ENCODE assay signal across 8 mouse cellular contexts in the genomic region with DNA sequence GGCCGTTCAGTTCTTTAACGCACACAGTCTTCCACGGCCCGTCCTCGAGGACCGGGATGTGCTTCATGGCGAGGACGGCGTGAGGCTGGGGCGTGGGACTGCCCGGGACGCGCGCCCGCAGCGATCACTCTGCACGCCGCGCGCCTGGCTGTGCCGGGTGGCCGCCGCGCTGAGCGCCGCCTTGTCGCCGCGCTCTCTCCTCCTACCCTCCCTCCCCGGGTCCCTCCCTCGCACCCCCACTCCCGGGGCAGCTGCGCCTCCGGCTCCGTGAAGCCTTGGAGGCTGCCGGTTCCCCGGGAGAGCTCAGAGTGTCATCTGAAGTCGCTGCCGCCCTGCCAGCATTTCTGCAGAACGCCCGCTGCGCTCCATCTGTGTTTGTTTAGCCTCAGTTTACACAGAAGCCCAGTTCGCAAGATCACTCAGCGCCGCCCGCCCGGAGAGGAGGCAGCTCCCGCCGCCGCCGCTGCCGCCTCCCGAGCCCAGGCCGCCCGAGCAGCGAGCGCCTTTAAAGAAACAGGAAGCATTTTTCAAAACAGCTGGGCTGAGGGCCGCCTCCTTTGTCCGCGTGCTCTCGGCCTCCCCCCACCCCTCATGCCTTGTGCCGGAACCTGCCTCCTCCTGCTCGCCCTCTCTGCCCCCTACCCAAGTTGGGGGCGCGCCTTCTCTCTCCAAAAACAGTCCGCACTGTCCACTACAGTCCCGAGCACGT. TPM values are rescaled to one million over a fixed set of nuclear protein-coding genes. Genes with fewer than 3 reads are reported as not detected.
A peak's percentile ranks its signal among the peaks of the same experiment; 100 is the strongest.
DNase-seq lines count a peak whose midpoint lies in the region; ATAC-seq lines count a peak whose summit lies in the region.

A gene (minus strand): TSS at position 480 of the 709 bp plus-strand sequence.

- peak within 1 kb of the TSS; percentile 47; the same call in 1 of the 2 replicates for H3K27ac ChIP-seq in hindbrain, embryonic 14.5 days

- ATAC-seq in erythroblast, adult 5-6 weeks (replicated peaks; ENCODE audit: low FRiP score, poor library complexity, severe bottlenecking) = no peak
- ATAC-seq in hindbrain, embryonic 14.5 days (ENCODE audit: low FRiP score) = peak; percentile 32; the same call in 1 of the 2 replicates

- intact Hi-C loops in left cerebral cortex, postnatal 4 days (cut with DNase I) = loop anchor here (5.0 kb wide), 1 partner anchor 48 kb away; no protein-coding TSS in a partner anchor

- no peaks in the 10 kb centered on the region for H3K36me3 ChIP-seq in erythroblast, embryonic 14.5 days (ENCODE audit: control insufficient read depth)
- no peaks in the 10 kb centered on the region for H3K36me3 ChIP-seq in hindbrain, embryonic 14.5 days (replicated peaks; ENCODE audit: control insufficient read depth, insufficient read depth)

- H3K4me2 ChIP-seq in hindbrain, embryonic 14.5 days (replicated peaks) = peak within 1 kb of the TSS; percentile 99

- under 1% methylated on average over 67 of the region's 68 CpGs for WGBS in hindbrain, embryonic 14.5 days

- H3K4me1 ChIP-seq in erythroblast, embryonic 14.5 days (ENCODE audit: control insufficient read depth) = no peaks in the 10 kb centered on the region; the same call in 1 of the 2 replicates
- H3K4me1 ChIP-seq in hindbrain, embryonic 14.5 days (replicated peaks; ENCODE audit: control insufficient read depth, insufficient read depth, low read length) = peaks cover 10% of the 10 kb centered on the region

- H3K4me3 ChIP-seq in erythroblast, embryonic 14.5 days (replicated peaks) = peak within 1 kb of the TSS; percentile 34
- H3K4me3 ChIP-seq in hindbrain, embryonic 14.5 days (replicated peaks; ENCODE audit: low read length) = peak within 1 kb of the TSS; percentile 49

- peaks cover 89% of the 10 kb centered on the region for H3K27me3 ChIP-seq in erythroblast, embryonic 14.5 days (ENCODE audit: control insufficient read depth)
- H3K27me3 ChIP-seq in hindbrain, embryonic 14.5 days (ENCODE audit: control insufficient read depth, insufficient read depth, low read length) = peaks cover 61% of the 10 kb centered on the region

- peak; percentile 73 to 79 for DNase-seq in cerebellum, postnatal 10 days
- DNase-seq in gastrocnemius, adult 8-10 months (ENCODE audit: low spot score in 2 of 2) = peak; percentile 33 to 38
- DNase-seq in hindbrain, embryonic 14.5 days (ENCODE audit: low spot score) = no peak
- DNase-seq in left cerebral cortex, postnatal 4 days = peak; percentile 53
- peak; percentile 57 for DNase-seq in mesoderm, embryonic 11.5 days (ENCODE audit: low read depth, low spot score)
- peak; percentile 22 for DNase-seq in spleen, postnatal 36 days (ENCODE audit: low spot score in 2 of 2)

- peak within 1 kb of the TSS; percentile 55 for H3K9ac ChIP-seq in hindbrain, embryonic 14.5 days

- no peaks in the 10 kb centered on the region; the same call in 1 of the 2 replicates for H3K9me3 ChIP-seq in erythroblast, embryonic 14.5 days (ENCODE audit: control insufficient read depth, low read length)
- H3K9me3 ChIP-seq in hindbrain, embryonic 14.5 days (ENCODE audit: control insufficient read depth, low read length) = no peaks in the 10 kb centered on the region

RNA-seq across cellular contexts. Expression of the gene that starts here (rescaled TPM):
- 0.05 TPM in 1 of 2 replicates, not detected in the other for polyA plus RNA-seq in erythroblast, embryonic 14.5 days (2012)
- not detected in 2 replicates for total RNA-seq in erythroblast, adult 5-6 weeks (2015; ENCODE audit: low replicate concordance)
- total RNA-seq in erythroblast, adult 5-6 weeks (2017; ENCODE audit: low replicate concordance) = not detected in 2 replicates
- total RNA-seq in gastrocnemius, adult 8-10 months (2022) = 1 to 10 TPM; 2.5 to 3.6 (median 3.2) TPM
- 3.0 and 3.3 TPM in 2 replicates for polyA plus RNA-seq in hindbrain, embryonic 14.5 days (2014; fragmentation: Nextera tagmentation; extraction: Ambion mirVana)
- total RNA-seq in left cerebral cortex, postnatal 4 days (2021) = 1 to 10 TPM; 1.8 TPM
